Mouse (Mus musculus) liver, embryonic 15.5 days (tissue): ENCODE measurements at regions not wholly inside any gene's neighbourhood (a gene's known extent, or its start where the extent isn't known, plus 50 kb on each side); places are given as distances from the start of the nearest gene placed in this dataset.

Experiments used
- ATAC-seq: fragments of 200-750 bp; cut with Nextera tagmentation; 2 replicates; pipeline ENCODE4 v1.8.0; 2017; ENCODE audit warnings: moderate number of reproducible peaks, mild to moderate bottlenecking, moderate library complexity; ENCODE audit not compliant: insufficient read depth
- H3K27ac ChIP-seq: fragments of 300-500 bp; sonication (generic); replicated peaks from 2 replicates; pipeline ENCODE4 v1.5.1; 2015; ENCODE audit warnings: mild to moderate bottlenecking, inconsistent platforms
- H3K27me3 ChIP-seq: fragments of 300-500 bp; sonication (generic); 2 replicates; pipeline ENCODE4 v1.6.1; 2015; ENCODE audit warnings: mild to moderate bottlenecking, inconsistent platforms
- H3K36me3 ChIP-seq: fragments of 300-500 bp; sonication (generic); replicated peaks from 2 replicates; pipeline ENCODE4 v1.6.1; 2015; ENCODE audit warnings: moderate library complexity, mild to moderate bottlenecking, inconsistent platforms
- H3K4me1 ChIP-seq: fragments of 300-500 bp; sonication (generic); replicated peaks from 2 replicates; pipeline ENCODE4 v1.6.1; 2015; ENCODE audit warnings: inconsistent platforms
- H3K4me2 ChIP-seq: fragments of 300-500 bp; sonication (generic); 2 replicates; pipeline ENCODE4 v1.6.1; 2015; ENCODE audit warnings: moderate library complexity, mild to moderate bottlenecking, inconsistent platforms
- H3K4me3 ChIP-seq: fragments of 300-500 bp; sonication (generic); replicated peaks from 2 replicates; pipeline ENCODE4 v1.5.1; 2015; ENCODE audit warnings: mild to moderate bottlenecking, inconsistent platforms
- H3K9ac ChIP-seq: fragments of 300-500 bp; sonication (generic); 2 replicates; pipeline ENCODE4 v1.6.1; 2015; ENCODE audit warnings: moderate library complexity, mild to moderate bottlenecking, inconsistent platforms
- H3K9me3 ChIP-seq: fragments of 300-500 bp; sonication (generic); replicated peaks from 2 replicates; pipeline ENCODE4 v1.6.1; 2016; ENCODE audit warnings: inconsistent platforms
- WGBS: fragments of 180-500 bp; shearing (Covaris S2); methylation state at CpG from one replicate; pipeline ENCODE4 v1.1.7; 2015; ENCODE audit warnings: mixed read lengths; ENCODE audit not compliant: insufficient replicate concordance; 5-methylcytosine and 5-hydroxymethylcytosine counted together

- 35% methylated on average over 3 of the region's 3 CpGs for WGBS
- no peak for ATAC-seq
These were observed 454.1 kb downstream of the Adra2a start for GRCm38 (mm10) chr19:54498066-54498465.

GRCm38 (mm10) chr19:54533858-54534257 lies 489.9 kb downstream of the Adra2a start:
- Histone ChIP-seq H3K27me3 (no peaks in the 10 kb centered on the region), H3K9me3 (no peaks in the 10 kb centered on the region), H3K36me3 (no peaks in the 10 kb centered on the region), H3K9ac (no peak overlapping the region), H3K4me3 (no peak overlapping the region), H3K4me1 (no peaks in the 10 kb centered on the region), H3K27ac (no peak overlapping the region), H3K4me2 (no peak overlapping the region)
- no peak for ATAC-seq

More at GRCm38 (mm10) chr19:54498066-54498465, 454.1 kb downstream of the Adra2a start:
- Histone ChIP-seq H3K4me1 (no peaks in the 10 kb centered on the region), H3K36me3 (no peaks in the 10 kb centered on the region), H3K4me2 (no peak overlapping the region), H3K9me3 (no peaks in the 10 kb centered on the region), H3K4me3 (no peak overlapping the region), H3K27ac (no peak overlapping the region), H3K9ac (no peak overlapping the region), H3K27me3 (no peaks in the 10 kb centered on the region)

GRCm38 (mm10) chr19:54555351-54555750 lies 511.4 kb downstream of the Adra2a start:
- ATAC-seq, result no peak
- Histone ChIP-seq H3K27me3 (no peaks in the 10 kb centered on the region), H3K36me3 (no peaks in the 10 kb centered on the region), H3K4me1 (no peaks in the 10 kb centered on the region), H3K4me3 (no peak overlapping the region), H3K9me3 (no peaks in the 10 kb centered on the region), H3K27ac (no peak overlapping the region), H3K4me2 (no peak overlapping the region), H3K9ac (no peak overlapping the region)
- 80% methylated on average over 3 of the region's 3 CpGs for WGBS

GRCm38 (mm10) chr19:54557984-54558383 lies 514.0 kb downstream of the Adra2a start:
- H3K9ac ChIP-seq, result no peak overlapping the region
- H3K27ac ChIP-seq, result no peak overlapping the region
- H3K4me1 ChIP-seq, result no peaks in the 10 kb centered on the region
- no peak overlapping the region for H3K4me2 ChIP-seq
- no peak overlapping the region for H3K4me3 ChIP-seq
- H3K9me3 ChIP-seq, result no peaks in the 10 kb centered on the region
- 48% methylated on average over 3 of the region's 3 CpGs for WGBS
- H3K36me3 ChIP-seq, result no peaks in the 10 kb centered on the region
- no peaks in the 10 kb centered on the region for H3K27me3 ChIP-seq
- ATAC-seq, result no peak

- H3K9ac ChIP-seq, result no peak overlapping the region
- no peaks in the 10 kb centered on the region for H3K27me3 ChIP-seq
- no peak for ATAC-seq
- no peak overlapping the region for H3K4me2 ChIP-seq
- H3K4me3 ChIP-seq, result no peak overlapping the region
- H3K4me1 ChIP-seq, result no peaks in the 10 kb centered on the region
- H3K36me3 ChIP-seq, result no peaks in the 10 kb centered on the region
- H3K9me3 ChIP-seq, result no peaks in the 10 kb centered on the region
- 65% methylated on average over 2 of the region's 2 CpGs for WGBS
- no peak overlapping the region for H3K27ac ChIP-seq
These were observed 539.6 kb downstream of the Adra2a start for GRCm38 (mm10) chr19:54583574-54583973.

GRCm38 (mm10) chr19:54584687-54585237 lies 540.8 kb downstream of the Adra2a start:
- WGBS, result 39% methylated on average over 3 of the region's 3 CpGs
- no peak overlapping the region for H3K27ac ChIP-seq

GRCm38 (mm10) chr19:54585326-54585725 lies 541.4 kb downstream of the Adra2a start:
- no peak for ATAC-seq
- Histone ChIP-seq H3K4me1 (no peaks in the 10 kb centered on the region), H3K27me3 (no peaks in the 10 kb centered on the region), H3K4me2 (no peak overlapping the region), H3K27ac (no peak overlapping the region), H3K36me3 (no peaks in the 10 kb centered on the region), H3K9ac (no peak overlapping the region), H3K4me3 (no peak overlapping the region), H3K9me3 (no peaks in the 10 kb centered on the region)
- WGBS, result 25% methylated on average over 1 of the region's 1 CpGs

More at GRCm38 (mm10) chr19:54584687-54585237, 540.8 kb downstream of the Adra2a start:
- no peaks in the 10 kb centered on the region for H3K36me3 ChIP-seq
- H3K27me3 ChIP-seq, result no peaks in the 10 kb centered on the region
- H3K4me2 ChIP-seq, result no peak overlapping the region
- no peak for ATAC-seq
- no peaks in the 10 kb centered on the region for H3K9me3 ChIP-seq
- H3K4me3 ChIP-seq, result no peak overlapping the region
- no peaks in the 10 kb centered on the region for H3K4me1 ChIP-seq
- H3K9ac ChIP-seq, result no peak overlapping the region

- Histone ChIP-seq H3K9ac (no peak overlapping the region), H3K9me3 (no peaks in the 10 kb centered on the region), H3K4me1 (no peaks in the 10 kb centered on the region), H3K27me3 (no peaks in the 10 kb centered on the region), H3K27ac (no peak overlapping the region), H3K36me3 (no peaks in the 10 kb centered on the region), H3K4me2 (no peak overlapping the region), H3K4me3 (no peak overlapping the region)
- no peak for ATAC-seq
- 56% methylated on average over 6 of the region's 6 CpGs for WGBS
These were observed 523.7 kb downstream of the Gpam start for GRCm38 (mm10) chr19:54603345-54603744.

GRCm38 (mm10) chr19:54605346-54605745 lies 521.7 kb downstream of the Gpam start:
- no peaks in the 10 kb centered on the region for H3K9me3 ChIP-seq
- H3K9ac ChIP-seq, result no peak overlapping the region
- WGBS, result 77% methylated on average over 1 of the region's 1 CpGs
- H3K27ac ChIP-seq, result no peak overlapping the region
- no peaks in the 10 kb centered on the region for H3K36me3 ChIP-seq
- H3K27me3 ChIP-seq, result no peaks in the 10 kb centered on the region
- H3K4me3 ChIP-seq, result no peak overlapping the region
- H3K4me2 ChIP-seq, result no peak overlapping the region
- no peak for ATAC-seq
- H3K4me1 ChIP-seq, result no peaks in the 10 kb centered on the region

GRCm38 (mm10) chr19:54616924-54617323 lies 510.1 kb downstream of the Gpam start:
- Histone ChIP-seq H3K9ac (no peak overlapping the region), H3K9me3 (no peaks in the 10 kb centered on the region), H3K27me3 (no peaks in the 10 kb centered on the region), H3K4me3 (no peak overlapping the region), H3K27ac (no peak overlapping the region), H3K36me3 (no peaks in the 10 kb centered on the region), H3K4me2 (no peak overlapping the region), H3K4me1 (no peaks in the 10 kb centered on the region)
- no peak for ATAC-seq
- WGBS, result 42% methylated on average over 4 of the region's 4 CpGs
